Mouse (Mus musculus): ENCODE results near the gene Fbxl2. TPM values are rescaled to one million over a fixed set of nuclear protein-coding genes. Genes with fewer than 3 reads are reported as not detected.

The Fbxl2 gene
- 2.3 and 3.5 TPM in 2 replicates for polyA plus RNA-seq (2012; rRNA removed; ENCODE audit: low replicate concordance)

GRCm38 (mm10) chr9:114046028-114046427 is at the start of gene Fbxl2:
Gene Fbxl2 (minus strand): TSS chr9:114046191.

DNA sequence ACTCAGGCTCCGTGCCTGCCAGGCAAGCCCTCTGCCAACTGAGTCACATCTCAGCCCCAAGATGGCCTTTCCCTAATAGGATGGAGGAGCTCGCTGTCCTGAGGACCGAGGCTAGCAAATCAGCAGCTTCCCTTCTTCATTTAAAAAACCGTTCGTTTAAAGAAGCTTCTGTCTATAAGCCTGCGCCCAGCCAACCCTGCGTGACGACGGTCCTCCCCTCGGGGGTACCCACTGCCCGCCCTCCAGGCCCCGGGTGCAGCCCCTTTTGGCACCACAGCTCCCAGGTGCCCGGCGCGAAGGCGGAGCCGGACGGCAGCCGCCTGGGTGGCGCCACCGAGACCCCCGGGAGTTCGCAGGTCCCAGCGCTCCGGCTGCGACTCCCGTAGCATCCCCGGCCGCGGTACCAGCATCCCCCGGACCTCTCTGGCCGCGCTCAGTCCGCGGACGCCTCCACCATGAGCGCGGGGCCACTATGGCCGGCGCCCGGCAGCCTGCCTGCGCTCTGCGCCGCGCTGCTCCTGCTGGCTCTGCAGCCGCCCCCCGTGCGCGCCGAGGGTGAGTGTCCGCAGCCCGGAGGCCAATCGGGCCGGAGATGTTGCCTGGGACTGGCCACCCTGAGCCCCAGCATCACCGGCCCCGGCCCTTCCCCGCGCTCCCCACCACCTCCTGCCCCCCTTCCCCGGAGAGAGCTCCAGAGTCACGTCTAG is 11.3 kb upstream of the Fbxl2 start, which contains the start of gene Susd5:
Gene Susd5 (plus strand): TSS at position 51 of the 707 bp plus-strand sequence.

GRCm38 (mm10) chr9:113930534-113931374 is 115.2 kb downstream of the Fbxl2 start, which contains the start of gene Ubp1:
Gene Ubp1 (plus strand): TSS chr9:113930934.

Other genes with a start within 250 kb of the Fbxl2 start
- 55.6 and 76.8 TPM in 2 replicates for gene Ubp1, start 115.3 kb downstream of the Fbxl2 start, polyA plus RNA-seq (2012; rRNA removed; ENCODE audit: low replicate concordance)
- gene Susd5, start 10.9 kb upstream of the Fbxl2 start, polyA plus RNA-seq (2012; rRNA removed; ENCODE audit: low replicate concordance): 0.60 and 0.77 TPM in 2 replicates

Measured in subcutaneous adipose tissue, adult 2 months (tissue).